Mouse (Mus musculus) kidney, postnatal 36 days (tissue): Measurements from ENCODE around the gene Surf6.

ENCODE experiments used
- DNase-seq, 2 experiments: peaks; one replicate each; pipeline ENCODE4 v3.0.0; 2021 to 2022; ENCODE audit warnings: mixed read lengths in 2 of 2

Surf6 gene

GRCm38 (mm10) chr2:26902467-26903220 is at the start of gene Surf6:
Gene Surf6 (minus strand): TSS chr2:26902879.
- DNase-seq: peak; percentile 97 to 99

GRCm38 (mm10) chr2:26952193-26952592 is 49.5 kb upstream of the Surf6 start:
- no peak for DNase-seq

- DNase-seq: no peak
These were observed 48.7 kb upstream of the Surf6 start for GRCm38 (mm10) chr2:26951346-26951905.

DNA sequence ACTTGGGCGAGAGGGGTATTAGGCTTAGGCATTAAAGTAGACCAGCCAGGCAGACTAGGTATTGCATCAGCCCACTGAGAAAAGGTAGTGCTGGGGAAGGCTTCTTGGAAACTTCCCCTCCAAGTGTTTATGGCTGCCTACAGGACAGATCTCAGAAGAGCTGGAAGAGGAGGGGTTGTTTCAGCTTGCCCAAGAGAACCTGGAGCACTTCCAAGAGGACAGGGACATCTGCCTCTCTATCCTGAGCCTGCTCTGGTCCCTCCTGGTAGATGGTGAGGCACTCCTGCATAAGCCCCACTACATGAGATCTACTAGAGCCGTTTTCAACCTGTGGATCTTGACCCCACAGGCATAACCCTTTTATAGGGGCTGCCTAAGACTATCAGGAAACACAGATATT is 47.7 kb upstream of the Surf6 start:
- no peak for DNase-seq

- no peak for DNase-seq
These were observed 40.6 kb upstream of the Surf6 start for GRCm38 (mm10) chr2:26943253-26943652.

- DNase-seq: peak; percentile 39 to 42
These were observed 38.9 kb upstream of the Surf6 start for GRCm38 (mm10) chr2:26941539-26941938.

- no peak for DNase-seq
These were observed 33.7 kb upstream of the Surf6 start for GRCm38 (mm10) chr2:26936425-26936824.

- no peak for DNase-seq
These were observed 32.6 kb upstream of the Surf6 start for GRCm38 (mm10) chr2:26935286-26935685.

- peak; percentile 97 to 98 for DNase-seq
These were observed 30.8 kb upstream of the Surf6 start, which contains the start of the genes Surf4 and Stkld1 for GRCm38 (mm10) chr2:26933304-26934055. Gene Surf4 (minus strand): TSS chr2:26933928. Gene Stkld1 (plus strand): TSS chr2:26934047.

GRCm38 (mm10) chr2:26932473-26933303 is 30.0 kb upstream of the Surf6 start:
- DNase-seq: peak; percentile 66 to 74

GRCm38 (mm10) chr2:26930390-26930789 is 27.7 kb upstream of the Surf6 start:
- peak; percentile 78 to 79 for DNase-seq

DNA sequence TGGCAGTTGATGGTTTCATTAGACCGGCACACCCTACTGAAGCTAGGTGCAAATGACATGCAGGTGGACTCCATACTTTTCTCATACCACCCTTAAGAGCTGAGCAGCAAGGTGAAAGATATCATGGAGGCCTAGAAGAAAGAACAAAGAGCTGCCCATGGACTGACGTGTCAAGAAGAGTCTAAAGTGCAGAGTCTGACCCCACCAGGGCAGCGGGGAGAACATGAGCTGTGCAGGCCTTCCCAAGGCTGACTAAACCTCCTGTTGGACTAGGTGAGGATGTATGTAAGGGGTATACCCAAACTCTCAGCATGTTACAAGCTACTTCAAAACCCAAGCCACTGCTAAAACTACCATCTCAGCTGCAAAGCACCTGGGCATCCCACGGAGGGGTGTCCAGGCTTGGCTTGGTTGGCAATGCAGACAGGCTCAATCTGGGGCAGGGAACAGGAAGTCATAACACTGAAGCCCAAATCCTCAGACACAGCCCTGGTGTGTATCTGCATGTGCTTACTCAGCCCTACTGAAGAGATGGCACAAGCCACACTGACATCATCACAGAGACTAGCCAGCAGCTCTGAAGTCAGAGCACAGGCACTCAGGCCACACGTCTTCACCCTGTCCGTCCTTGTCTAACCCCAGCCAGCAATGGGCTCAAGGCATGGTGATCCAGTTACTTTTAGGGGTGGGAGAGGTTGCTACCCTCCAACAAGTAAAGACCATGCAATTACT is 25.2 kb upstream of the Surf6 start:
- peak; percentile 46 to 54 for DNase-seq

DNA sequence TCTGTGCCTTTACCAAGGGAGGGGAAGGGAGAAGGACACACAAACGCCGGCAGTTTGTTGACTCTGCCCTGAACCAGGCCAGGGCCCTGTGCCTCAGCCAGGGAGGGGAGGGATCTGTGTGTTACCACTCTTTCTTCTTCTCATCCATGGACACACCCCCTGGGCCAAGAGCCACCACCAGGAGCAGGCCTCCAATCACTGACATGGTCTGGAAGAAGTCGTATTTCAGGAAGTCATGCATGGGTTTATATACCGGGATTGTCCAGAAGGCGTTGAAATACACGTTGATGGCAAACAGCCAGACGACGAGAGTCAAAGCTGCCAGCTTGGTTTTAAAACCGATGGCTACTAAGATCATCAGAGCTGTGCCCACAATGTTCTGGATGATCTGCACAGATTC is 19.1 kb upstream of the Surf6 start:
- DNase-seq: peak; percentile 59 to 73

DNA sequence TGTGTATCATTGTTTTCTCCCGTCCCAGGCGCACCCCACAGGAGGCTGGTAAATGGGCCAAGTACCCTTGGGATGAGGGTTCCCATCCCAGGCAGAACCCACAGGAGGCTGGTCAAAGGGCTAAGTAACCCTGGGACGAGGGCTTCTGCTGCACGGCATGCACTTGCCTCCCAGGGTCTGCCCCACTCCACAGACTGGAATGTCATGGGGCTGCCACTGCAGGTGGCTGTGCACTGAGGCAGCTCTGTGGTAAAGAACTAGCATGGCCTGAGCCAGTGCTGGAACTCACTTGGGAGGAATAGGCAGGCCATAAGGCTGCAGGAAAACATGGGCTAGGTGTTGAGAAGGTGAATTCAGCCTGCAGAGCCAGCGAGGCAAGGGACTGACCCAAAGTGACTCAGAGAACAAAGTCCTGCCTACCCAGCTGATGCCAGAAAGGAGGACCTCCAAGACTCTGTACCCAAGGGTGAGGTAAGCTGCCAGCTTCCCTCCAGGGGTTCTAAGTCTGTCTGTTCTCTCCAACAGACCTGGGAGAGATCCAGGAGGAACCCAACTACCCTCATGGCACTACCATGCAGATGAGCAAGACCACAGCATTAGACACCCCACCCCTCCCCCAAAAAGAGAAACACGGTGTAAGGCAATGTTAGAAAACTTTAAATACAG is 17.6 kb upstream of the Surf6 start:
- DNase-seq: peak; percentile 71 to 82

- no peak for DNase-seq
These were observed 17.0 kb upstream of the Surf6 start for GRCm38 (mm10) chr2:26919684-26920083.

- no peak for DNase-seq
These were observed 14.1 kb upstream of the Surf6 start for GRCm38 (mm10) chr2:26916738-26917137.

- peak; percentile 86 to 88 for DNase-seq
These were observed 13.4 kb upstream of the Surf6 start, which contains the start of the genes Surf2 and Surf1 for GRCm38 (mm10) chr2:26915927-26916728. Gene Surf2 (plus strand): TSS chr2:26916367. Gene Surf1 (minus strand): TSS chr2:26916530.

GRCm38 (mm10) chr2:26914148-26914941 is 11.7 kb upstream of the Surf6 start:
- no peak for DNase-seq

GRCm38 (mm10) chr2:26913416-26914147 is 10.9 kb upstream of the Surf6 start:
- DNase-seq: no peak
